In genomic region chr8:11705818-11706217, GRCm38 (mm10) we compare ENCODE assay signal across 11 mouse cellular contexts. TPM values are rescaled to one million over a fixed set of nuclear protein-coding genes. Genes with fewer than 3 reads are reported as not detected.
DNase-seq lines count a peak whose midpoint lies in the region; ATAC-seq and TF ChIP-seq lines count a peak whose summit lies in the region.
"Had no signal": no experiment of that assay in that cellular context is flagged by ENCODE, and none has a peak within 500 bp of the region (broad histone marks: within the 10 kb centered on the region; RNA-seq: fewer than 3 reads in every experiment).

No protein-coding gene starts in this region.

- TF ChIP-seq CTCF in midbrain, postnatal 0 days (IDR thresholded peaks at IDR 0.05) = no peak
- no peak for TF ChIP-seq CTCF in stomach, postnatal 0 days (IDR thresholded peaks at IDR 0.05; ENCODE audit: low read depth)

- no peak overlapping the region for H3K4me2 ChIP-seq in midbrain, embryonic 11.5 days
- no peak overlapping the region for H3K4me2 ChIP-seq in midbrain, postnatal 0 days (ENCODE audit: low read depth, low read length, poor library complexity, severe bottlenecking)
- no peak overlapping the region for H3K4me2 ChIP-seq in stomach, postnatal 0 days (replicated peaks; ENCODE audit: low read depth)
- no peak overlapping the region for H3K4me2 ChIP-seq in hindbrain, embryonic 13.5 days
- H3K4me2 ChIP-seq: embryonic facial prominence, embryonic 12.5 days had no signal

- intact Hi-C loops in left cerebral cortex, postnatal 36 days (cut with DNase I) = no loop called here

- no peaks in the 10 kb centered on the region for H3K9me3 ChIP-seq in midbrain, embryonic 11.5 days (ENCODE audit: control insufficient read depth, low read length)
- no peaks in the 10 kb centered on the region for H3K9me3 ChIP-seq in midbrain, postnatal 0 days (ENCODE audit: low read length)
- H3K9me3 ChIP-seq in stomach, postnatal 0 days (ENCODE audit: control insufficient read depth, low read length) = no peaks in the 10 kb centered on the region
- no peaks in the 10 kb centered on the region for H3K9me3 ChIP-seq in hindbrain, embryonic 13.5 days
- H3K9me3 ChIP-seq in midbrain, embryonic 10.5 days (replicated peaks) = no peaks in the 10 kb centered on the region
- H3K9me3 ChIP-seq: embryonic facial prominence, embryonic 12.5 days had no signal

- 89% methylated on average over 12 of the region's 12 CpGs for WGBS in midbrain, embryonic 11.5 days
- 88% methylated on average over 12 of the region's 12 CpGs for WGBS in midbrain, postnatal 0 days
- 65% methylated on average over 12 of the region's 12 CpGs for WGBS in stomach, postnatal 0 days
- WGBS in hindbrain, embryonic 13.5 days = 89% methylated on average over 12 of the region's 12 CpGs
- WGBS in midbrain, embryonic 10.5 days = 91% methylated on average over 12 of the region's 12 CpGs

- no peak overlapping the region for H3K4me3 ChIP-seq in midbrain, embryonic 11.5 days (ENCODE audit: low read depth, low read length)
- no peak overlapping the region for H3K4me3 ChIP-seq in midbrain, postnatal 0 days (ENCODE audit: low read depth, low read length)
- H3K4me3 ChIP-seq in stomach, postnatal 0 days (ENCODE audit: low read depth, low read length) = no peak overlapping the region
- H3K4me3 ChIP-seq in hindbrain, embryonic 13.5 days = no peak overlapping the region
- no peak overlapping the region for H3K4me3 ChIP-seq in midbrain, embryonic 10.5 days
- H3K4me3 ChIP-seq: embryonic facial prominence, embryonic 12.5 days had no signal

- peak; percentile 65 for DNase-seq in midbrain, embryonic 11.5 days (ENCODE audit: low spot score, missing footprints)
- DNase-seq in midbrain, postnatal 0 days (ENCODE audit: low spot score) = no peak
- peak; percentile 61 to 86 for DNase-seq in heart, adult 18-20 months
- peak; percentile 36 to 44 for DNase-seq in left cerebral cortex, postnatal 36 days (ENCODE audit: low spot score in 2 of 2)
- DNase-seq in stomach, postnatal 0 days (ENCODE audit: low spot score) = no peak
- no peak for DNase-seq in cerebellum, adult 9-11 months
- DNase-seq in midbrain, embryonic 10.5 days (ENCODE audit: low spot score) = no peak
- DNase-seq: kidney, adult 2 months had no signal

- peaks cover 7% of the 10 kb centered on the region for H3K4me1 ChIP-seq in midbrain, embryonic 11.5 days (ENCODE audit: control insufficient read depth, insufficient read depth, low read length)
- no peaks in the 10 kb centered on the region for H3K4me1 ChIP-seq in midbrain, postnatal 0 days (ENCODE audit: insufficient read depth, low read length)
- H3K4me1 ChIP-seq in stomach, postnatal 0 days (replicated peaks; ENCODE audit: control insufficient read depth, insufficient read depth) = no peaks in the 10 kb centered on the region
- peaks cover 1% of the 10 kb centered on the region for H3K4me1 ChIP-seq in hindbrain, embryonic 13.5 days (replicated peaks)
- H3K4me1 ChIP-seq in midbrain, embryonic 10.5 days = peaks cover 24% of the 10 kb centered on the region

- no peak overlapping the region for H3K9ac ChIP-seq in midbrain, embryonic 11.5 days (ENCODE audit: low read length)
- no peak overlapping the region for H3K9ac ChIP-seq in midbrain, postnatal 0 days (replicated peaks; ENCODE audit: low read length, poor library complexity, severe bottlenecking)
- no peak overlapping the region for H3K9ac ChIP-seq in stomach, postnatal 0 days (ENCODE audit: low read length)
- no peak overlapping the region for H3K9ac ChIP-seq in hindbrain, embryonic 13.5 days
- H3K9ac ChIP-seq: embryonic facial prominence, embryonic 12.5 days had no signal

- no peaks in the 10 kb centered on the region for H3K27me3 ChIP-seq in midbrain, embryonic 11.5 days (ENCODE audit: control insufficient read depth, insufficient read depth, low read length)
- H3K27me3 ChIP-seq in midbrain, postnatal 0 days (ENCODE audit: insufficient read depth, low read length) = no peaks in the 10 kb centered on the region
- no peaks in the 10 kb centered on the region for H3K27me3 ChIP-seq in stomach, postnatal 0 days (ENCODE audit: control insufficient read depth, insufficient read depth, low read length)
- 0 out of 2 replicates have a peak, but pooled peaks cover 4% of the 10 kb centered on the region for H3K27me3 ChIP-seq in hindbrain, embryonic 13.5 days
- H3K27me3 ChIP-seq in midbrain, embryonic 10.5 days (ENCODE audit: low read depth, poor library complexity, severe bottlenecking) = peaks cover 10% of the 10 kb centered on the region; the same call in 1 of the 2 replicates
- H3K27me3 ChIP-seq: embryonic facial prominence, embryonic 12.5 days had no signal

- no peak overlapping the region for H3K27ac ChIP-seq in midbrain, embryonic 11.5 days (ENCODE audit: low read depth, low read length)
- no peak overlapping the region for H3K27ac ChIP-seq in midbrain, postnatal 0 days (ENCODE audit: low read depth, low read length)
- H3K27ac ChIP-seq in stomach, postnatal 0 days (replicated peaks) = no peak overlapping the region; the same call in 1 of the 2 replicates
- H3K27ac ChIP-seq in hindbrain, embryonic 13.5 days = no peak overlapping the region
- H3K27ac ChIP-seq in midbrain, embryonic 10.5 days (replicated peaks) = no peak overlapping the region
- H3K27ac ChIP-seq: embryonic facial prominence, embryonic 12.5 days had no signal

- TF ChIP-seq EP300 in stomach, postnatal 0 days (optimal IDR thresholded peaks at IDR 0.05) = no peak

- no peak for ATAC-seq in midbrain, embryonic 11.5 days (ENCODE audit: low FRiP score)
- ATAC-seq in midbrain, postnatal 0 days (ENCODE audit: low FRiP score) = no peak
- ATAC-seq in stomach, postnatal 0 days (ENCODE audit: low FRiP score, low TSS enrichment) = peak; percentile 34; the same call in 1 of the 2 replicates
- ATAC-seq in hindbrain, embryonic 13.5 days (ENCODE audit: low FRiP score) = no peak

- no peaks in the 10 kb centered on the region for H3K36me3 ChIP-seq in midbrain, embryonic 11.5 days (ENCODE audit: control insufficient read depth, insufficient read depth, low read length)
- H3K36me3 ChIP-seq in midbrain, postnatal 0 days (ENCODE audit: insufficient read depth, low read length) = no peaks in the 10 kb centered on the region
- no peaks in the 10 kb centered on the region for H3K36me3 ChIP-seq in stomach, postnatal 0 days (ENCODE audit: control insufficient read depth, insufficient read depth, low read length)
- no peaks in the 10 kb centered on the region for H3K36me3 ChIP-seq in hindbrain, embryonic 13.5 days
- H3K36me3 ChIP-seq in midbrain, embryonic 10.5 days = no peaks in the 10 kb centered on the region
- H3K36me3 ChIP-seq: embryonic facial prominence, embryonic 12.5 days had no signal

RNA-seq across cellular contexts. Expression of gene 1700016D06Rik, which starts 5.0 kb away (rescaled TPM):
- not detected in 2 replicates for polyA plus RNA-seq in midbrain, embryonic 11.5 days (2014; fragmentation: Nextera tagmentation; extraction: Ambion mirVana)
- total RNA-seq in midbrain, postnatal 0 days (2014; rRNA removed) = not detected in 2 replicates
- polyA plus RNA-seq in midbrain, postnatal 0 days (2015; fragmentation: Nextera tagmentation; extraction: Ambion mirVana) = 0.47 and 0.48 TPM in 2 replicates
- not detected for total RNA-seq in heart, adult 18-20 months (2021)
- total RNA-seq in left cerebral cortex, postnatal 36 days (2021) = not detected
- polyA plus RNA-seq in stomach, postnatal 0 days (2015; fragmentation: Nextera tagmentation; extraction: Ambion mirVana) = not detected in 2 replicates
- not detected in 2 replicates for polyA plus RNA-seq in hindbrain, embryonic 13.5 days (2015; fragmentation: Nextera tagmentation; extraction: Ambion mirVana)
- polyA plus RNA-seq in midbrain, embryonic 10.5 days (2016; fragmentation: Nextera tagmentation; extraction: Ambion mirVana) = 0.09 TPM in 1 of 2 replicates, not detected in the other
- polyA plus RNA-seq: embryonic facial prominence, embryonic 12.5 days; kidney, adult 2 months; small intestine, adult 2 months had no signal

RNA-seq across cellular contexts. Expression of gene Arhgef7, which starts 21.7 kb away (rescaled TPM):
- polyA plus RNA-seq in midbrain, embryonic 11.5 days (2014; fragmentation: Nextera tagmentation; extraction: Ambion mirVana) = 51.4 and 56.8 TPM in 2 replicates
- 87.5 and 124 TPM in 2 replicates for total RNA-seq in midbrain, postnatal 0 days (2014; rRNA removed)
- polyA plus RNA-seq in midbrain, postnatal 0 days (2015; fragmentation: Nextera tagmentation; extraction: Ambion mirVana) = 54.3 and 55.3 TPM in 2 replicates
- 100 to 1,000 TPM in 1 of 2 experiments, 10 to 100 TPM in 1; 96.3 to 113 TPM for total RNA-seq in heart, adult 18-20 months (2021)
- 100 to 1,000 TPM; 112 to 145 TPM for total RNA-seq in left cerebral cortex, postnatal 36 days (2021)
- 12.6 and 13.7 TPM in 2 replicates for polyA plus RNA-seq in stomach, postnatal 0 days (2015; fragmentation: Nextera tagmentation; extraction: Ambion mirVana)
- polyA plus RNA-seq in hindbrain, embryonic 13.5 days (2015; fragmentation: Nextera tagmentation; extraction: Ambion mirVana) = 62.4 and 62.5 TPM in 2 replicates
- 47.4 and 56.9 TPM in 2 replicates for polyA plus RNA-seq in midbrain, embryonic 10.5 days (2016; fragmentation: Nextera tagmentation; extraction: Ambion mirVana)

Comparison
In these comparisons a context has a peak if more than half of its experiments do, and no peak if none do; other contexts are left out.
1. DNase-seq: peak in midbrain, embryonic 11.5 days (single experiment), heart, adult 18-20 months (2 of 2) and left cerebral cortex, postnatal 36 days (2 of 2); none in midbrain, postnatal 0 days (single experiment), stomach, postnatal 0 days (single experiment), cerebellum, adult 9-11 months (single experiment) and midbrain, embryonic 10.5 days (single experiment).